Mouse (Mus musculus) heart, postnatal 4 days (tissue): ENCODE measurements at regions not wholly inside any gene's neighbourhood (a gene's known extent, or its start where the extent isn't known, plus 50 kb on each side); places are given as distances from the start of the nearest gene placed in this dataset.

ENCODE experiments used
- DNase-seq: peaks from one replicate; pipeline ENCODE4 v3.0.0; 2021

DNA sequence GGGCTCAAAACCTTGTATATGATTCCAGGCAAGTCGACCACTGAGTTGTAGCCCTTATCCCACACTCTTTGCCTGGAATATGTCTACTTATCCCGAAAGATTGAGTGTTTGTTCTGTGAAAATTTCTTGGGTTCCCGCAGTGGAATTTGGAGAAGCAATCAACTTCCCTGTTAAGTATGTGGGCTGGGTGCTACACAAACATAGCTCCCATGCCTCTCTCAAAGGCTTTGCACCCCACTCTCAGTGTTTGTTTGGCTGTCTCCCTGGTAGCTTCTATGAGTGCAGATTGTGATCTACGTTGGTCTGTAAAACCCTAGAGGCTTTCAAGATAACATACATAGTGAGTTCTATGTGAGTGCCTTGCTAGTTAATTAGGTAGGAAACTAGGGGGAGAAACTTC, 1184.2 kb downstream of the 4930447A16Rik start:
- no peak for DNase-seq
